Mouse (Mus musculus): ENCODE data around the gene Sox11. TPM values are rescaled to one million over a fixed set of nuclear protein-coding genes. Genes with fewer than 3 reads are reported as not detected.

Gene Sox11
- polyA plus RNA-seq, 2 experiments = 0.37 to 0.80 TPM

GRCm38 (mm10) chr12:27370756-27371155, 28.4 kb upstream of the Sox11 start:
- no peak overlapping the region for H3K27ac ChIP-seq
- no peak overlapping the region for H3K4me2 ChIP-seq (ENCODE audit: low read depth)
- no peak for DNase-seq (ENCODE audit: low read depth in 3 of 3, low spot score in 3 of 3)
- H3K4me1 ChIP-seq (replicated peaks; ENCODE audit: control insufficient read depth in 2 of 2, insufficient read depth in 2 of 2, low read length in 1 of 2) = no peaks in the 10 kb centered on the region
- TF ChIP-seq EP300 (IDR thresholded peaks at IDR 0.05; ENCODE audit: low read depth) (no peak), CTCF (IDR thresholded peaks at IDR 0.05; ENCODE audit: low read depth) (no peak)
- WGBS (ENCODE audit: insufficient replicate concordance) = 33% methylated on average over 2 of the region's 2 CpGs
- no peaks in the 10 kb centered on the region for H3K9me3 ChIP-seq (ENCODE audit: control insufficient read depth, low read length)
- H3K9ac ChIP-seq (replicated peaks) = no peak overlapping the region
- no peak overlapping the region for H3K4me3 ChIP-seq (ENCODE audit: insufficient read depth in 1 of 2, low read depth in 2 of 2, low read length in 2 of 2)
- no peaks in the 10 kb centered on the region for H3K27me3 ChIP-seq (ENCODE audit: control insufficient read depth, insufficient read depth, low read length)
- H3K36me3 ChIP-seq (replicated peaks; ENCODE audit: control insufficient read depth, insufficient read depth, low read depth) = no peaks in the 10 kb centered on the region
- ATAC-seq (ENCODE audit: insufficient read depth) = no peak

DNA sequence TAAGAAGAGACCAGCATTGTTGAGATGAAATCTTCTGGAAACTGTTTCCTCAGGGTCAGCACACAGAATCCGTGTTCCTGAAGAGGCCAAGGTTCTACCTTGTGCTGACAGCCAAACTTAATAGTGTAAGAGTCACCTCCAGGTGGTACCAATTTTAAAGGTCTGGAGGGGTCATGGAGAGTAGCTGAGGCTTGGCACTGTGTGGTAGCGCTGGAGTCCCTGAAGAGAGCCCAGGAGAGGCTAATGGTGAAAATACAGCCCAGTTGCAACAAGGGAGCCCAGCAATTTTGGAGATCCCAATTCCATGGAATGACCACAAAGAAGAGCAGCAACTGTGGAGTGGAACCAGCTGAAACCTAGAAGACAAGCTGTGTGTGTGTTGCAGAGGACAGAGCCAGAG, 25.1 kb upstream of the Sox11 start:
- Histone ChIP-seq H3K4me2 (ENCODE audit: low read depth) (no peak overlapping the region), H3K9ac (replicated peaks) (no peak overlapping the region), H3K27me3 (ENCODE audit: control insufficient read depth, insufficient read depth, low read length) (no peaks in the 10 kb centered on the region), H3K4me1 (replicated peaks; ENCODE audit: control insufficient read depth in 2 of 2, insufficient read depth in 2 of 2, low read length in 1 of 2) (no peaks in the 10 kb centered on the region), H3K9me3 (ENCODE audit: control insufficient read depth, low read length) (no peaks in the 10 kb centered on the region), H3K4me3 (ENCODE audit: insufficient read depth in 1 of 2, low read depth in 2 of 2, low read length in 2 of 2) (no peak overlapping the region), H3K36me3 (replicated peaks; ENCODE audit: control insufficient read depth, insufficient read depth, low read depth) (no peaks in the 10 kb centered on the region), H3K27ac (no peak overlapping the region)
- TF ChIP-seq CTCF (IDR thresholded peaks at IDR 0.05; ENCODE audit: low read depth) (no peak), EP300 (IDR thresholded peaks at IDR 0.05; ENCODE audit: low read depth) (no peak)
- no peak for DNase-seq (ENCODE audit: low read depth in 3 of 3, low spot score in 3 of 3)
- no peak for ATAC-seq (ENCODE audit: insufficient read depth)
- 63% methylated on average over 2 of the region's 2 CpGs for WGBS (ENCODE audit: insufficient replicate concordance)

GRCm38 (mm10) chr12:27363840-27364640, 21.7 kb upstream of the Sox11 start:
- no peak for ATAC-seq (ENCODE audit: insufficient read depth)
- no peaks in the 10 kb centered on the region for H3K27me3 ChIP-seq (ENCODE audit: control insufficient read depth, insufficient read depth, low read length)
- no peak overlapping the region for H3K27ac ChIP-seq
- H3K9ac ChIP-seq (replicated peaks) = no peak overlapping the region
- 75% methylated on average over 16 of the region's 16 CpGs for whole genome bisulfite sequencing (ENCODE audit: insufficient replicate concordance)
- no peaks in the 10 kb centered on the region for H3K36me3 ChIP-seq (replicated peaks; ENCODE audit: control insufficient read depth, insufficient read depth, low read depth)
- H3K9me3 ChIP-seq (ENCODE audit: control insufficient read depth, low read length) = no peaks in the 10 kb centered on the region
- H3K4me1 ChIP-seq (replicated peaks; ENCODE audit: control insufficient read depth in 2 of 2, insufficient read depth in 2 of 2, low read length in 1 of 2) = no peaks in the 10 kb centered on the region
- DNase-seq (ENCODE audit: low read depth in 3 of 3, low spot score in 3 of 3) = no peak
- TF ChIP-seq CTCF (IDR thresholded peaks at IDR 0.05; ENCODE audit: low read depth) = no peak
- no peak for TF ChIP-seq EP300 (IDR thresholded peaks at IDR 0.05; ENCODE audit: low read depth)
- H3K4me3 ChIP-seq (ENCODE audit: insufficient read depth in 1 of 2, low read depth in 2 of 2, low read length in 2 of 2) = no peak overlapping the region
- H3K4me2 ChIP-seq (ENCODE audit: low read depth) = no peak overlapping the region

DNA sequence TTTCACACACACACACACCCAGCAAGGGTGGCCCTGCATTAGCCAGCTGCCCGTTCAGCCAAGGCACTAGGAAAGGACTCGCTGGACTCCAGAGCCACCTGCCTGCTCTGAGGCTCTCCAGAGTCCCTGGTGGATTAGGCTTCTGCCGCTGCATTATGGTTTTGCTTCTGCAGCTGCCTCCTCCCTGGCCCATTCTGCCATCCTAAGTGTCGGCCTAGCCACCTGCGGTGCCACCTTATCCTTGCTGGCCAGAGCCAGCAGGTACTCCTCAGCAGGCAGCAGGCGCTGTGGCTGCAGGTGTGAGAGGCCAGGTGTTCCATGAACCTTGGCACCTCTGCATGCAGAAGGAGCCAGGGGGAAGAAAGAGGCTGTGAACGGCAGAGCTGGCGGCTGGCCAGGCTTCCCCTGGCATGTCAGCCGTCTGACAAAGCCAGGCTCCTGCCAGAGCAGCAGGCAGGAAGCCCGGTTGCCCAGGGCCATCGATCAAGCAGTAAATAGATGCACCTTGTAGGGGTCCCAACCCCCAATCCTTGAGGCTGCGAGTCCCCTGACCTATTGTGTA, 14.8 kb upstream of the Sox11 start:
- Histone ChIP-seq H3K27me3 (ENCODE audit: control insufficient read depth, insufficient read depth, low read length) (no peaks in the 10 kb centered on the region), H3K27ac (no peak overlapping the region), H3K4me3 (ENCODE audit: insufficient read depth in 1 of 2, low read depth in 2 of 2, low read length in 2 of 2) (no peak overlapping the region), H3K9ac (replicated peaks) (no peak overlapping the region), H3K4me2 (ENCODE audit: low read depth) (no peak overlapping the region), H3K36me3 (replicated peaks; ENCODE audit: control insufficient read depth, insufficient read depth, low read depth) (no peaks in the 10 kb centered on the region), H3K4me1 (replicated peaks; ENCODE audit: control insufficient read depth in 2 of 2, insufficient read depth in 2 of 2, low read length in 1 of 2) (no peaks in the 10 kb centered on the region), H3K9me3 (ENCODE audit: control insufficient read depth, low read length) (no peaks in the 10 kb centered on the region)
- no peak for ATAC-seq (ENCODE audit: insufficient read depth)
- no peak for TF ChIP-seq EP300 (IDR thresholded peaks at IDR 0.05; ENCODE audit: low read depth)
- TF ChIP-seq CTCF (IDR thresholded peaks at IDR 0.05; ENCODE audit: low read depth) = no peak
- DNase-seq (ENCODE audit: low read depth in 3 of 3, low spot score in 3 of 3) = no peak
- 36% methylated on average over 12 of the region's 12 CpGs for WGBS (ENCODE audit: insufficient replicate concordance)

GRCm38 (mm10) chr12:27356571-27356970, 14.2 kb upstream of the Sox11 start:
- no peaks in the 10 kb centered on the region for H3K27me3 ChIP-seq (ENCODE audit: control insufficient read depth, insufficient read depth, low read length)
- no peak for DNase-seq (ENCODE audit: low read depth in 3 of 3, low spot score in 3 of 3)
- WGBS (ENCODE audit: insufficient replicate concordance) = 60% methylated on average over 5 of the region's 5 CpGs
- H3K9me3 ChIP-seq (ENCODE audit: control insufficient read depth, low read length) = no peaks in the 10 kb centered on the region
- H3K4me1 ChIP-seq (replicated peaks; ENCODE audit: control insufficient read depth in 2 of 2, insufficient read depth in 2 of 2, low read length in 1 of 2) = no peaks in the 10 kb centered on the region
- H3K4me3 ChIP-seq (ENCODE audit: insufficient read depth in 1 of 2, low read depth in 2 of 2, low read length in 2 of 2) = no peak overlapping the region
- ATAC-seq (ENCODE audit: insufficient read depth) = no peak
- H3K4me2 ChIP-seq (ENCODE audit: low read depth) = no peak overlapping the region
- H3K27ac ChIP-seq = no peak overlapping the region
- no peak overlapping the region for H3K9ac ChIP-seq (replicated peaks)
- TF ChIP-seq EP300 (IDR thresholded peaks at IDR 0.05; ENCODE audit: low read depth) = no peak
- TF ChIP-seq CTCF (IDR thresholded peaks at IDR 0.05; ENCODE audit: low read depth) = no peak
- no peaks in the 10 kb centered on the region for H3K36me3 ChIP-seq (replicated peaks; ENCODE audit: control insufficient read depth, insufficient read depth, low read depth)

Measured in liver, embryonic 14.5 days (tissue).